ENCODE assay signal across 8 mouse cellular contexts in genomic region chr8:122475580-122476320, GRCm38 (mm10). TPM values are rescaled to one million over a fixed set of nuclear protein-coding genes. Genes with fewer than 3 reads are reported as not detected.
DNase-seq lines count a peak whose midpoint lies in the region; ATAC-seq lines count a peak whose summit lies in the region.

Rnf166 (minus strand) TSS chr8:122476064.
Ctu2 (plus strand) TSS chr8:122476143.

- peaks cover 22% of the 10 kb centered on the region for H3K4me1 ChIP-seq in hindbrain, embryonic 12.5 days

- H3K27ac ChIP-seq in hindbrain, embryonic 12.5 days, result peak within 1 kb of the TSS; percentile 84

- H3K4me3 ChIP-seq in hindbrain, embryonic 12.5 days, result peak within 1 kb of the TSS; percentile 99

- DNase-seq in Muller cell, postnatal 12 days (ENCODE audit: inconsistent ontology term), result peak; percentile 95
- DNase-seq in cerebellum, adult 9-11 months, result peak; percentile 89
- peak; percentile 82 to 92 for DNase-seq in frontal cortex, postnatal 10 days (ENCODE audit: low spot score in 2 of 2)
- DNase-seq in layer of hippocampus, postnatal 14 days (ENCODE audit: low spot score in 2 of 2), result peak; percentile 92 to 95
- peak; percentile 95 for DNase-seq in lung, postnatal 14 days
- peak; percentile 84 for DNase-seq in retina, adult 2 months (ENCODE audit: low read depth, low spot score)
- DNase-seq in thymus, postnatal 36 days, result peak; percentile 93

- peak within 1 kb of the TSS; percentile 96 for H3K4me2 ChIP-seq in hindbrain, embryonic 12.5 days (replicated peaks)

- peak; percentile 93 for ATAC-seq in hindbrain, embryonic 12.5 days (ENCODE audit: low FRiP score)

- under 1% methylated on average over 92 of the region's 103 CpGs for WGBS in hindbrain, embryonic 12.5 days

- H3K36me3 ChIP-seq in hindbrain, embryonic 12.5 days, result peaks cover 36% of the 10 kb centered on the region

- H3K9ac ChIP-seq in hindbrain, embryonic 12.5 days, result peak within 1 kb of the TSS; percentile 97

- no peaks in the 10 kb centered on the region for H3K9me3 ChIP-seq in hindbrain, embryonic 12.5 days (replicated peaks)

- H3K27me3 ChIP-seq in hindbrain, embryonic 12.5 days, result no peaks in the 10 kb centered on the region

RNA-seq across cellular contexts. Expression of gene Rnf166, which starts in this region (rescaled TPM):
- 35.3 and 39.2 TPM in 2 replicates for polyA plus RNA-seq in hindbrain, embryonic 12.5 days (2016; fragmentation: Nextera tagmentation; extraction: Ambion mirVana)
- 10 to 100 TPM; 20.0 to 23.3 TPM for total RNA-seq in layer of hippocampus, postnatal 14 days (2021)

RNA-seq across cellular contexts. Expression of gene Ctu2, which starts in this region (rescaled TPM):
- 66.7 and 68.1 TPM in 2 replicates for polyA plus RNA-seq in hindbrain, embryonic 12.5 days (2016; fragmentation: Nextera tagmentation; extraction: Ambion mirVana)
- 10 to 100 TPM; 27.6 to 28.9 TPM for total RNA-seq in layer of hippocampus, postnatal 14 days (2021)

Comparison
In these comparisons a context has a peak if more than half of its experiments do, and no peak if none do; other contexts are left out.
1. Peak in every context shown above with its lines: DNase-seq, ATAC-seq, H3K4me3 ChIP-seq and H3K27ac ChIP-seq.